Comparison of ENCODE assay signal across 7 mouse cellular contexts in the genomic region with DNA sequence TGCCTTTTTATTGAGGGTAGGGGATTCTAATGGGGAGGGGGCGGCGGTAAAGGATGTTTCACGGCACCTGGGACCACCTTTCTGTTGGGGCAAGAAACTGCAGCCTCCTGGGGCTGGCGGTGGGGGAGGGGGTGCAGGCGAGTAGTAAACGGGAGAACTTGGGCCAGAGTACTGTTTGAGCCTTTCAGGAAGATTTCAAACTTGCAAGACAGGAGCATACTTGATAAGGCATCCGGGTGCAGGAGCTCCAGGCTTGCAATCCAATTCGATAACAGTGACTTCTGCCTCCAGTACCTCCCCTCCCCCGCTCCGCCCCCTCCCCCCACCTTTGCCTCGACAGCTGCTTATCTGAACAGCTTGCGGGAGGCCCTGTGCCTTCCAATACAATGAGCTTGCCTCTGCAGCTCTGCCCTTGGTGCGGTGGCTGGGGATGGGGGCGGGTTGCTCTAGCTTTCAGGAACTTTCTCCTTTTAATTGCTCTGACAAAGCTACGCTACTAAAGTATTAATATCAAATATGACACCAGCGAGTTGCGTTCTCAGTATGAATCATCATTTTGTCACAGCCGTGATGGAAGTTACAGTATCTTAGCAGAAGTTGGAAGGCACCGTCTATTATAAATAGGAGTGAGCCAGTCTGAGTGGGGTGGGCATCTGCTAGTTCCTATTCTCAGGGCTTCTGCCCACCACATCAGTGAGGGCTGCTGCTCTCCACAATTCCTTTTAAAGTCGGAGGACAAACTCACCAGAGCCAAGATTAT. TPM values are rescaled to one million over a fixed set of nuclear protein-coding genes. Genes with fewer than 3 reads are reported as not detected.
DNase-seq lines count a peak whose midpoint lies in the region; ATAC-seq and TF ChIP-seq lines count a peak whose summit lies in the region.

No protein-coding gene starts in this region.

- peaks cover 16% of the 10 kb centered on the region for H3K79me2 ChIP-seq in MEL (ENCODE audit: control insufficient read depth, insufficient read depth, low read length, poor library complexity)

- H3K9me3 ChIP-seq in MEL (replicated peaks; ENCODE audit: insufficient read depth, low read length) = no peaks in the 10 kb centered on the region
- no peaks in the 10 kb centered on the region for H3K9me3 ChIP-seq in intestine, embryonic 15.5 days
- no peaks in the 10 kb centered on the region for H3K9me3 ChIP-seq in midbrain, embryonic 10.5 days (replicated peaks)

- H3K27ac ChIP-seq in MEL (ENCODE audit: control insufficient read depth, low read depth, low read length) = peak overlapping the region; percentile 99
- peak overlapping the region; percentile 84 for H3K27ac ChIP-seq in intestine, embryonic 15.5 days
- H3K27ac ChIP-seq in midbrain, embryonic 10.5 days (replicated peaks) = peak overlapping the region; percentile 91
- H3K27ac ChIP-seq in spleen, adult 2 months (ENCODE audit: insufficient read depth, low read length) = 0 out of 2 replicates have a peak overlapping the region, but pooled peaks have one; percentile 8

- DNase-seq in MEL (ENCODE audit: low read depth, low spot score) = peak; percentile 93
- DNase-seq in brain, embryonic 14.5 days (ENCODE audit: low read depth) = peak; percentile 80
- DNase-seq in frontal cortex, adult 2 months (ENCODE audit: extremely low spot score in 1 of 2, low spot score in 1 of 2) = peak; percentile 84 to 86
- DNase-seq in left cerebral cortex, postnatal 36 days (ENCODE audit: low spot score in 2 of 2) = peak; percentile 64 to 67
- peak; percentile 77 for DNase-seq in midbrain, embryonic 10.5 days (ENCODE audit: low spot score)
- DNase-seq in spleen, adult 2 months (ENCODE audit: low read depth in 1 of 2, low spot score in 2 of 2) = no peak

- peaks cover 0 to 12% of the 10 kb centered on the region in 2 experiments; a peak in 2 of 4 replicates for H3K4me1 ChIP-seq in MEL (ENCODE audit: control insufficient read depth in 1 of 2, insufficient read depth in 2 of 2, low read length in 2 of 2)
- H3K4me1 ChIP-seq in intestine, embryonic 15.5 days (replicated peaks) = peaks cover 40% of the 10 kb centered on the region
- H3K4me1 ChIP-seq in midbrain, embryonic 10.5 days = peaks cover 95% of the 10 kb centered on the region
- peaks cover 13% of the 10 kb centered on the region; the same call in 1 of the 2 replicates for H3K4me1 ChIP-seq in spleen, adult 2 months (ENCODE audit: control insufficient read depth, insufficient read depth, insufficient read length)

- no peak for TF ChIP-seq CTCF in MEL (IDR thresholded peaks at IDR 0.05 in 2 of 3, conservative IDR thresholded peaks at IDR 0.05 in 1 of 3; ENCODE audit: control insufficient read depth in 1 of 3, insufficient read depth in 1 of 3, low read depth in 2 of 3, low read length in 3 of 3, poor library complexity in 1 of 3, severe bottlenecking in 1 of 3)
- no peak for TF ChIP-seq CTCF in brain, embryonic 14.5 days (IDR thresholded peaks at IDR 0.05; ENCODE audit: borderline replicate concordance, extremely low read depth, insufficient read depth, insufficient read length)
- TF ChIP-seq CTCF in spleen, adult 2 months (IDR thresholded peaks at IDR 0.05; ENCODE audit: extremely low read depth, insufficient read depth, insufficient read length, insufficient replicate concordance) = no peak

- no peaks in the 10 kb centered on the region for H3K27me3 ChIP-seq in MEL (ENCODE audit: control insufficient read depth in 1 of 2, insufficient read depth in 2 of 2, low read length in 2 of 2)
- no peaks in the 10 kb centered on the region for H3K27me3 ChIP-seq in intestine, embryonic 15.5 days (replicated peaks)
- H3K27me3 ChIP-seq in midbrain, embryonic 10.5 days (ENCODE audit: low read depth, poor library complexity, severe bottlenecking) = peaks cover 77% of the 10 kb centered on the region
- no peaks in the 10 kb centered on the region for H3K27me3 ChIP-seq in spleen, adult 2 months (ENCODE audit: control insufficient read depth, insufficient read depth, low read length)

- H3K4me3 ChIP-seq in MEL (ENCODE audit: control insufficient read depth in 1 of 2, insufficient read depth in 1 of 2, low read depth in 2 of 2, low read length in 2 of 2) = peak overlapping the region; percentile 62 to 74
- H3K4me3 ChIP-seq in intestine, embryonic 15.5 days (replicated peaks) = peak overlapping the region; percentile 65
- H3K4me3 ChIP-seq in midbrain, embryonic 10.5 days = peak overlapping the region; percentile 62
- peak overlapping the region; percentile 96 for H3K4me3 ChIP-seq in spleen, adult 2 months (ENCODE audit: extremely low read depth, insufficient read depth, insufficient read length)

- peak; percentile 51 to 81 for TF ChIP-seq EP300 in MEL (IDR thresholded peaks at IDR 0.05; ENCODE audit: low read depth in 1 of 2, low read length in 2 of 2)

- peaks cover 0 to 5% of the 10 kb centered on the region in 2 experiments; a peak in 2 of 4 replicates for H3K36me3 ChIP-seq in MEL (ENCODE audit: control insufficient read depth in 1 of 2, insufficient read depth in 2 of 2, low read length in 2 of 2)
- H3K36me3 ChIP-seq in intestine, embryonic 15.5 days = no peaks in the 10 kb centered on the region
- peaks cover 7% of the 10 kb centered on the region; the same call in 1 of the 2 replicates for H3K36me3 ChIP-seq in midbrain, embryonic 10.5 days
- H3K36me3 ChIP-seq in spleen, adult 2 months (ENCODE audit: control insufficient read depth, insufficient read depth, low read length) = no peaks in the 10 kb centered on the region

- TF ChIP-seq POLR2A in MEL (IDR thresholded peaks at IDR 0.05; ENCODE audit: control insufficient read depth in 1 of 2, insufficient read depth in 1 of 2, low read depth in 1 of 2, low read length in 2 of 2, poor library complexity in 1 of 2) = peak in 1 of 2 experiments; percentile 62; a peak in 1 of 4 replicates
- TF ChIP-seq POLR2A in brain, embryonic 14.5 days (IDR thresholded peaks at IDR 0.05; ENCODE audit: borderline replicate concordance, extremely low read depth, insufficient read depth, insufficient read length, poor library complexity, severe bottlenecking) = no peak
- TF ChIP-seq POLR2A in spleen, adult 2 months (IDR thresholded peaks at IDR 0.05; ENCODE audit: low read depth, low read length) = no peak

- peak; percentile 32 for ATAC-seq in intestine, embryonic 15.5 days

- H3K4me2 ChIP-seq in intestine, embryonic 15.5 days (replicated peaks) = peak overlapping the region; percentile 97

- H3K9ac ChIP-seq in MEL (ENCODE audit: control insufficient read depth, low read depth, low read length, poor library complexity, severe bottlenecking) = peak overlapping the region; percentile 88
- H3K9ac ChIP-seq in intestine, embryonic 15.5 days = peak overlapping the region; percentile 68

- WGBS in intestine, embryonic 15.5 days = 2% methylated on average over 20 of the region's 20 CpGs
- WGBS in midbrain, embryonic 10.5 days = under 1% methylated on average over 20 of the region's 20 CpGs
- 2% methylated on average over 20 of the region's 20 CpGs for WGBS in spleen, adult 2 months

- intact Hi-C loops in left cerebral cortex, postnatal 36 days (cut with DNase I) = loop anchor here (2.0 to 5.0 kb wide), 3 partner anchors 84 to 244 kb away; no protein-coding TSS in a partner anchor

- no peak for TF ChIP-seq RAD21 in MEL (IDR thresholded peaks at IDR 0.05; ENCODE audit: low read depth, low read length)

TF ChIP-seq in MEL, 35 proteins besides CTCF, POLR2A, EP300 and RAD21 (continues in another document):
- 0 out of 2 replicates have a peak, but pooled peaks have one; percentile 31 for TF ChIP-seq MYC (IDR thresholded peaks at IDR 0.05; ENCODE audit: low read depth, low read length)
- TF ChIP-seq POLR2AphosphoS5 (IDR thresholded peaks at IDR 0.05; ENCODE audit: borderline replicate concordance, low read depth, low read length) = no peak
- no peak for TF ChIP-seq NRF1 (IDR thresholded peaks at IDR 0.05; ENCODE audit: insufficient read depth, low read depth, low read length, poor library complexity, severe bottlenecking)
- no peak for TF ChIP-seq ZC3H11A (IDR thresholded peaks at IDR 0.05; ENCODE audit: low read depth, low read length)
- 0 out of 2 replicates have a peak, but pooled peaks have one; percentile 33 for TF ChIP-seq E2F4 (IDR thresholded peaks at IDR 0.05; ENCODE audit: borderline replicate concordance, low read depth, low read length)
- peak; percentile 46; the same call in 1 of the 2 replicates for TF ChIP-seq MAFK (IDR thresholded peaks at IDR 0.05; ENCODE audit: borderline replicate concordance, low read depth, low read length)
- TF ChIP-seq KAT2A (conservative IDR thresholded peaks at IDR 0.05; ENCODE audit: low read depth, low read length) = peak; percentile 38; the same call in 1 of the 2 replicates
- peak; percentile 43 for TF ChIP-seq NELFE (IDR thresholded peaks at IDR 0.05; ENCODE audit: low read depth, low read length)
- TF ChIP-seq MAZ (IDR thresholded peaks at IDR 0.05; ENCODE audit: low read depth, low read length) = peak; percentile 80; the same call in 1 of the 2 replicates
- TF ChIP-seq TAL1 (IDR thresholded peaks at IDR 0.05; ENCODE audit: low read length) = peak; percentile 63
- peak; percentile 58 for TF ChIP-seq BHLHE40 (IDR thresholded peaks at IDR 0.05; ENCODE audit: borderline replicate concordance, low read depth, low read length)

RNA-seq across cellular contexts. Expression of a gene that starts 2.2 kb away (rescaled TPM):
- 7.2 and 9.2 TPM in 2 replicates for total RNA-seq in MEL (2012; rRNA removed)
- polyA plus RNA-seq in MEL (2012; ENCODE audit: insufficient read depth in 1 of 2, insufficient read length in 2 of 2, low read depth in 1 of 2, low replicate concordance in 2 of 2, missing spikeins in 1 of 2) = 10 to 100 TPM in 1 of 2 experiments, not detected in 1; 11.0 TPM
- polyA plus RNA-seq in brain, embryonic 14.5 days (2012; rRNA removed) = 78.9 and 148 TPM in 2 replicates
- polyA plus RNA-seq in frontal cortex, adult 2 months (2012; rRNA removed) = 43.0 and 54.0 TPM in 2 replicates
- 35.4 and 36.3 TPM in 2 replicates for polyA plus RNA-seq in intestine, embryonic 15.5 days (2015; fragmentation: Nextera tagmentation; extraction: Ambion mirVana)
- total RNA-seq in left cerebral cortex, postnatal 36 days (2021) = 10 to 100 TPM; 11.0 to 24.6 TPM
- polyA plus RNA-seq in midbrain, embryonic 10.5 days (2016; fragmentation: Nextera tagmentation; extraction: Ambion mirVana) = 192 and 243 TPM in 2 replicates
- 14.6 and 19.8 TPM in 2 replicates for polyA plus RNA-seq in spleen, adult 2 months (2012; rRNA removed)

RNA-seq across cellular contexts. Expression of a gene that starts 55.1 kb away (rescaled TPM):
- 6.9 and 8.2 TPM in 2 replicates for total RNA-seq in MEL (2012; rRNA removed)
- polyA plus RNA-seq in MEL (2012; ENCODE audit: insufficient read depth in 1 of 2, insufficient read length in 2 of 2, low read depth in 1 of 2, low replicate concordance in 2 of 2, missing spikeins in 1 of 2) = 10 to 100 TPM in 1 of 2 experiments, not detected in 1; 20.3 TPM
- polyA plus RNA-seq in brain, embryonic 14.5 days (2012; rRNA removed) = 20.4 and 25.6 TPM in 2 replicates
- polyA plus RNA-seq in frontal cortex, adult 2 months (2012; rRNA removed) = 80.9 and 95.5 TPM in 2 replicates
- 6.2 and 7.0 TPM in 2 replicates for polyA plus RNA-seq in intestine, embryonic 15.5 days (2015; fragmentation: Nextera tagmentation; extraction: Ambion mirVana)
- total RNA-seq in left cerebral cortex, postnatal 36 days (2021) = 10 to 100 TPM; 91.0 to 94.2 TPM
- polyA plus RNA-seq in midbrain, embryonic 10.5 days (2016; fragmentation: Nextera tagmentation; extraction: Ambion mirVana) = 5.6 and 5.9 TPM in 2 replicates
- 77.0 and 103 TPM in 2 replicates for polyA plus RNA-seq in spleen, adult 2 months (2012; rRNA removed)

Comparison
In these comparisons a context has a peak if more than half of its experiments do, and no peak if none do; other contexts are left out.
1. DNase-seq: peak in MEL (single experiment), brain, embryonic 14.5 days (single experiment), frontal cortex, adult 2 months (2 of 2), left cerebral cortex, postnatal 36 days (2 of 2) and midbrain, embryonic 10.5 days (single experiment); none in spleen, adult 2 months (0 of 2).
2. H3K27ac ChIP-seq: peak in every context shown above with its lines; median percentile 99 in MEL; 91 in midbrain, embryonic 10.5 days; 84 in intestine, embryonic 15.5 days; 8 in spleen, adult 2 months.
3. Peak in every context shown above with its lines, with median percentiles within 50 percentile points of each other: H3K4me3 ChIP-seq.